Mouse (Mus musculus) hindlimb bud, embryonic 11.5 days (tissue): ENCODE data around the gene Pttg1.
A peak's percentile ranks its signal among the peaks of the same experiment; 100 is the strongest.

ENCODE experiments used
- DNase-seq: peaks from one replicate; pipeline ENCODE4 v3.0.0-alpha.2; 2012; ENCODE audit warnings: low read depth, low spot score; ENCODE audit errors: extremely low spot score

The Pttg1 gene

DNA sequence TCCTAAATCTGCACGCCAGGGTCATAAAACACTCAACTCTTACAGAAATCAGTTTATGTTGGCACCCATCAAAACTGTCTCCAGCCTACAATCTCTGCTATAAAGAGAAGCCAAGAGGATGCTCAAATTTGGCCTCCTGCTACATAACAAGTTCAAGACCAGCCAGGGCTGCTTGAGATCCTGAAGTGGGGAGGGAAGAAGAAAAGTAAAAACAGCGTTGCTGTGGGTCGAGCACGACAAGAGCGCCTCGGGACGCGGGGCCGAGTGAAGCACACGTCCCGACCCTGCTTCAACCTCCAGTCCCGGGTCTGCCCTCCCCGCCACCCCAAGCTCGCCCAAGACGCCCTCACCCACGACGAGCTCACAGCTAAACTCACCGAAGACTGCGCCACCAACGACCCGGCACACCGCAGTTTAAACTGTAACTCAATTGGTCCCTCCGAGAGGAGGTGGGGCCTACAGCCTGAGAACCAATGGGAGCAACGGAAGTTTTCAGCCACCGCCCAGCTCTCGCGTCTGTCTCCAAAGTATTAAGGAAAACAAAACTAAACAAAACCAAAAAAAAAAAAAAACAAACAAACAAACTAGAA lies at the start of gene Pttg1:
Gene Pttg1, minus strand, starts transcription at position 428 of the 590 bp plus-strand sequence.
- DNase-seq, result peak; percentile 70

DNA sequence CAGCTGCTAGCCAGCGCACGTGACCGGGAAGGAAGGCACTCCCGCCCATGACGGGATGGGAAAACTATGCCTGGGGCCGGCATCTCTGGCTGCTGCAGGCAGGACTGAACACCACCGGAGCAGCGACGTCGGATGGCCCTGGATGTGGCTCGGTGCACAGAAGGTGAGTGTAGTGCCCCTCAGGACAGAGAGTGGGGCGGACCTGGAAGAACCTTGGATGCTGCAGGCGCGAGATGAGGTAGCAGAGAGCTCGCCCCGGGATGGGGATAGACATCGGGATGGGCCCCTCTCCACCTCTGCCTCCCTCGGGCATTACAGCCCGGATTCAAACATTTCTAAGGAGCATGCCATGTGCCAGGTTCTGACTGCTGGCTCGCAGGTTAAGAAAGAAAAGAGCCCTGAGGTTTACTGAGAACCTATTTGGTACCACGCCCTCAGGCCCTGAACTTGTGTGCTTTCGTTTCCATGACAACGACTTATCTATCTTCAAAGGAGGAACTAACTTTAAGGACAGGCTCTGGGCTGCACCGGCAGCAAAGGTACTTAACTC lies 48.2 kb upstream of the Pttg1 start, which contains the start of gene C1qtnf2:
Gene C1qtnf2, plus strand, starts transcription at position 52 of the 550 bp plus-strand sequence.
- no peak for DNase-seq

DNA sequence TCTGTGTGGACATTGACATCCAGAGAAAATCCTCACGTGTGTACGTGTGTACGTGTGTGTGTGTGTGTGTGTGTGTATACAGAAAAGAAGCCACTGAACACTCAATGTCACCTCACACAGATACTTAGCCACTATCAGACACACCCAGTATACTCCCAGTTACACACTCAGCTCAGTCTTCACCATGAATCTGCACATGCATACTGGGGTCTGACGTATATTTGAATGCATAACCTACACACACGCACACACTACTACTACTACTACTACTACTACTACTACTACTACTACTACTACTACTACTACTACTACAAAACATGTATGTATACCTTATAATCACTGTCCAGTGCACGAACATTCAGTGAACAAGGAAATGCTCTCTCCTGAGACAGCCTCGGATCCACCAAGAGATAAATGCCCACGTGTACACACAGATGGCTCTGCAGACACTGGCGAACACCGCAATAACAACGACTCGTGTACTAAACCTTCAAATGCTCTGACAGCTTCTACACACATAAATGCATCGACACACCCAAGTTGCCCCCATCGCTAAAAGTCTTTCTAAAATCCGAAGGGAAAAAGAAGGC lies 47.7 kb upstream of the Pttg1 start:
- no peak for DNase-seq

DNA sequence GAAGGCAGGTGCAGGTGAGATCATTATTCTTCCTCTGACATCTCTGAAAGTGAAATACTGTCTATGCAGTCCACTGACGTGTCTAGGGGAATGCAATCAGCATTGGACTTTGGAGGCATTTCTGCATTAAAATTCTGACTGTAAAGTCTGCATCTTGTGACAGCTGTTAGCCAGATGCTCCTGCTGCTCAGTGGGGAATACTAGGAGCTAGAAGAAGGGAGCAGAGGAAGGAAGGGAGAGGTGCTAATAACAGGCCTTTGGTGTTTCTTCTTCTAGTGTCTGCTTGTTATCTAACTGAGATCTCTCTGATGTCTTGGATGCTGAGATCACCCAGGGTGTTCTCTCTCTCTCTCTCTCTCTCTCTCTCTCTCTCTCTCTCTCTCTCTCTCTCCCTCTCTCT lies 47.1 kb upstream of the Pttg1 start:
- DNase-seq, result no peak

DNA sequence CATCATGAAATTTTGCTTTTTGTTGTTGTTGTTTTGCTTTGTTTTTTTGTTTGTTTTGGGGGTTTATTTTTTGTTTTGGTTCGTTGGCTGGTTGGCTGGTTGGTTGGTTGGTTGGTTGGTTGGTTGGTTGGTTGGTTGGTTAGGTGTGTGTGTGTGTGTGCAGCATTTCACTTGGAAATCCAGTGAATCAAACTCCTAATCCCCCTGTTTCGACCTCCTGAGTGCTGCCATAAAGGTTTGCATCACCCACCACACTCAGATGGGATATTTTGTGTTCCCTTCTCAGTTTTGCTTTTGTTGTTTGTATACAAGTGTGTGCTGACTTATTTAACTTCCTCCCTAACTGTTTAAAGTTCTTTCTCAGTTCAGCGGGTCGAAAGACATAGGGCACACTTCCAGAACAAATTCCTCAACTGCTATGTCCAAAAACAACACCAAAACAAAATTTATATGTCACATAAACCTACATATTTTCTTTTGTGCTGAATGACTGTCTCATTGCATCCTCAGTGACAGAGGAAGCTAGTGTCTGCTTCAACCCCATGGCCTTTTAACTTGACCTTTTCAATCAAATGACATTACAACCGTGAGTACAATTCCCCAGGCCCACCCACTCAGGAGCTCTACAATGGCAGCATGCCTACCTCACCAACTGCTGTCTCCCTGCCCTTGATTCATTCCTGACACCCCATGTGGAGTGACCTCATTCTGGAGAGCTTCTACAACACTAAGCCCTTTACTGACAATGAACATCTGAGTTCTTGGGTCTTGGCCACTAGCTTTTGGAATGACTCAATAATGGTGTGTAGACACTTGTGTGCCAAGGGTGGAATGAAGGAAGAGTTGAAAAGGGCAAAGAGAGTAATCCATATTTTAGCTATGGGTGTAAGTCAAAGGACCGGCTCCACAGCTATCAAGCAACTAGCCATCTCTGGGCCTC lies 45.1 kb upstream of the Pttg1 start:
- DNase-seq, result no peak

DNA sequence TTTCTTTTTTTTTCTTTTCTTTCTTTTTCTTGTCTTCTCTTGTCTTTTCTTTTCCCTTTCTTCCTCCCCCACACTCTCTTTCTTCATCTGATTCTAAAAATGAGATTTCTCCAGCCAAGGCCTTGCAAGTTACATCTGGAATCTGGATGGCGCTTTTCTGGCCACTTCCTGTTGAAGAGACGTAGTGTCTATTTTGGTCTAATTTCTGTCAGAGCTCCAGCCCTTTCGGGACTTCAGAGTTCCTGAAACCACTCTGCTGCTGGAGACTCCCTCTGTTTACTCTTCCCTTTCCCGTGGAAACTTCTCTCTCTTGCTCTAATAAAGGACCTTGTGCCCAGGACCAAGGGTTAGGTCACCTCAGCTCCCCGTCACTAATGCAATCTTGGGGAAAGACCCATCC lies 44.1 kb upstream of the Pttg1 start:
- DNase-seq, result no peak

DNA sequence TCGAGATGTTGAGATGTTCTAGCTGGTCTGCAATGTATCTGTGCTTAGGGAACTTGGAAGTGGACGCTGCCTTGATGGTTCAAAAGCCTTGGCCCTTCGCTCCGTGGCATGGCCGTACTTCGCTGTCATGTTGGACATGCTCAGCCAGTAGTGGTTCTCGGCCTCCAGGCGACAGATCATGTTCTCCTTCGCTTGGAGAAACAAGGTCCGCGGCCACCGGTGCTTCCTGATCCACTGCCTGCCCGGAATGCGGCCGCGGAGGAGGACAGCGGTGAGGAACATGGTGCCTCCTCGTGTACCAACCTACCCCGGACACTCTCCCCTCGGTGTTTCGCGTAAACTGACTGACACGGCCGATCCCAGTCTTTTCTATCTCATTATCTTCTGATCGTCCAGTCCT lies 37.2 kb upstream of the Pttg1 start:
- DNase-seq, result no peak

DNA sequence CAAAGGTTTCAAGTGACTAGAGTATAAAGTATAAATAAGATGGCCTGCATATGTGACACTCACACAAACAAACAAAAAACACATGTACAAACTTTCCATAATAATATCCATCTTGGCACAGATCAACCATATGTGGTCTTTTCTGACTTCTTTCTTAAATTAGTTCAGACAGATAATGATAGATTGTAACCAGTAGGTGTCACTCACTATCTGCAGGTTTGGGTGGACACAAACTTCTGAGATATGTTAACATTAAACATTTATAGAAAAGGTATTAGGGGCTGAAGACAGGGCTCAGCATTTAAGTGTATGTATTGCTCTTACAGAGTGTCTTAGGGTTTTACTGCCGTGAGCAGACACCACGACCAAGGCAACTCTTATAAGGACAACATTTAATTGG lies 26.2 kb upstream of the Pttg1 start:
- no peak for DNase-seq

DNA sequence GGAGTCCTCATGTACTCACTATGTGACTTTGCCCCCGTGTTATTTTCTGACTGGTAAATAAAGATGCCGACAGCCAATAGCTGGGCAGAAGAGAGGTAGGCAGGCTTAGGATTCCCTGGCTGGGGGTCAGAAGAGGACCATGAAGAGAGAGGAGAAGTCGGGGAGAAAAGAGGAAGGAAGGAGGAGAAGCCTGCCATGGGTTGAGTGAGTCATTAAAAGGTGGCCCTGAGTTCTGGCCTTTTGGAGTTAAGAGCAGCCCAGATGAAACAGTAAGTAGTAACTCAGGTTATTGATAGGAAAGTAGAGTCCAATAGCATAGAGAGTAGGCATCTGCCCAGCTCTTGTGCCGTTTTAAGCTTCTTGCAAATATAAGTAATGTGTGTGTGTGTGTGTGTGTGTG lies 25.3 kb upstream of the Pttg1 start:
- DNase-seq, result no peak

DNA sequence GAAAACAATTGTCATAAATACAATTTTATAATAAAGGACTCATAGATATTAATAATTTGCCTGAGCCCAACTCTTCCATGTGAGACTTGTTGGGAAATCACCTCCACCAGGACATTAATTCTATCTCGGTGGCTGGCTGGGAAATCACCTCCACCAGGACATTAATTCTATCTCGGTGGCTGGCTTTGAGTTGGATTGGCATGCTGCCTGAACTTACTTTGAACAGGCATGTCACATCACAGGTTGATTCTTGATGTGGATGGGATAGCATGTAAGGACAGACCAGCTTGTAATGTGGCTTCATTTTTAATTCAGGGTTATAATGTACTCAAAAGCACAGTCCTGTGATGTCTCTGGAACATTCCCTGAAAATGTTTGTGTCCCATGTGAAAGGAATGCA lies 23.9 kb upstream of the Pttg1 start:
- no peak for DNase-seq

DNA sequence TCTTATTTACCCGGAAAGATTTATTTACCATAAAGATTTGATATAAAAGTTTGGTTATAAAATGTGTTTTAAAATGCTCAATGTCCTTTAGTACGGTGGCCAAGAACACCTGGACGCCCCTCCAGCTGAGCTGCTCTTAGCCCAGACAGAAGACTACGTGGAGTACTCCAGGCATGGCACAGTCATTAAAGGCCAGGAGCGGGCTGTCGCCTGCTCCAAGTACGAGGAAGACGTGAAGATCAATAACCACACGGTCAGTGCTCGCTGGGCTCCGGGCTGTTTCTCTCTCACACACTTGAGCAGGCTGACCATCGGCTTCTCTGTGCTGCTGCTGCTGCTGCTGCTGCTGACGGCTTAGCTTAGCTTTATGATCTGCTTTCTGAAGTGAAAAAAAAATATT lies 17.1 kb upstream of the Pttg1 start:
- no peak for DNase-seq

DNA sequence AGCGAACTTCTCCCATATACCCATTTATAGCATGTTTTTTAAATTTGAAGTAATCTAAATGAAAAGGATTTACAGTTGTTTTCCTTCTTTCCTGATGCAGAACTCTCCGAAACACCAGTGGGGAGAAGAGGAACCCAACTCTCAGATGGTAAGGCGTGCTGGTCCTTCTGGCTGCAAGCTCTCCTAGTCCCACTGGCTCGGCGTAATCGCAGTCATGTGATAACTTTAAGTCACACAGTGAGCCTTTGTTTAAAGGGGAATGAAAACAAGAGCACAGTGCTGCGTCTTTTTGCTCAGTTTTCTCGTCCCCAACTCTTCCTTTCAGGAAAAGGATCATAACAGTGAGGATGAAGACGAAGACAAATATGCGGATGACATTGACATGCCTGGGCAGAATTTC lies 15.1 kb upstream of the Pttg1 start:
- DNase-seq, result no peak

DNA sequence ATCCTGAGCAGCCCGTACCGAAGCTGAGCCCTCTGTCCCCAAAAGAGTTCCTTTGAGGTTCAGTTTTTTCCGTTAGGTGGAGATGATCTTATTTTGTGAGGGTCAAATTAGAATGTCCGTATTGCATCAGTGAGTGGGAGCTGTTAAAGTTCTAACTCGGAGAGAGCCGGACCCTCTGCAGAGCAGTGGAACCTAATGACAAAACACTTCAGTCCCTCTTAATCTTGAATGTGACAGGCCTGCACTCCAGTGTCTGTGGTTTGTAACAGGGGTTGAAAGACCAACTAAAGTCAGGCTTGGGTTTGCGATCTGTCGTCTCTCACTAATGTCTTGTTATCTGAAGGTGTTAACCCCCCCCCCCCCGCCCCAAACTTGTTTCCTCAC lies 8.0 kb upstream of the Pttg1 start:
- no peak for DNase-seq

DNA sequence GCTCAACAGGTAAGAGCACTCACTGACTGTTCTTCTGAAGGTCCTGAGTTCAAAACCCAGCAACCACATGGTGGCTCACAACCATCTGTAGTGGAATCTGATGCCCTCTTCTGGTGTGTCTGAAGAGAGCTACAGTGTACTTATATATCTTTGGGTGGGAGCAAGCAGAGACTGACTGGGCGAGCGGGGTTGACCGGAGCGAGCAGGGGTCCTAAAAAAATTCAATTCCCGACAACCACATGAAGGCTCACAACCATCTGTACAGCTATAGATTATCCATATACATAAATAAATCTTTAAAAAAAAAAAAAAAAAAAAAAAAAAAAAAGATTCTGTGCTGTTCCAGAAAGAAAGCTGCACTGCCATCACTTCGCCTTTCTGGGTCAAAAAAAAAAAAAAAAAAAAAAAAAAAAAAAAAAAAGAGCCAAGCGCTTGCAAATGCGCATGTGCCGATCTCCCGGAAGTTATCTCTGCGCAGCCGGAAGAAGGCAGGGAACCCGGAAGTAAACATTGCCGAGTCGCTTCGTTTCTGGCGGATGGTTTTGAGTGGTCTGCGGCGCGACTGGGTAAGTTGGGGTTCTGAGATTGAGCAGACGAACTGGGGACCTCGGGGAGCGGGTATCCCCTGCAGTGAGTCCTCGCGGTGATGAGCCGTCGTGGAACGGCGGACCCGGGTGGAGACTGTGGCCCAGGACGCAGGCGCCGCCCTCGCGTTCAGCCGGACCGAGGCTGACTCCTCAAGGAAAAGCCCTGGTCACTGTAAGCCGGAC lies 7.4 kb upstream of the Pttg1 start, which contains the start of gene Slu7:
Gene Slu7, plus strand, starts transcription at position 491 of the 770 bp plus-strand sequence.
- peak; percentile 47 for DNase-seq

DNA sequence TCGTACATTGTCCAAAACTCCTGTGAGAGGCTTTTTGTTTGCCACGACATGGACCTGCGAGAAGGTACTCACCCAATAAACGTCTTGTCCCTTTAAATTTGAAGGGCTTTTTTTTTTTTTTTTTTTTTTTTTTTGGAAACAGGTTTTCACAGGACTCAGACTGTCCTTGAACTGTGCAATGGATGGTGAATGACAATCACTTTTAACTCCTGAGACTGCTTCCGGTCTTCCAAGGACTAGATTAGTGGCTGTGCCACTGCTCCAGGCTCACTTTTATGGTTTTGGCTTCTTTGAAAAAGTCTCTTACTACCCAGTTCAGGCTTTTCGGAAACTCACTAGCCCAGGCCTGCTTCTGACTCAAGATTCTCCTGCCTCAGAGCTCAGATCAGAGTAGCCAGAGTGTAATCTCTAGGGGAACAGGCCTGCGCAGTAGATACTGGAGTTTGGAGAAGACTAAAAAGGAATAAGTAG lies 398 bp upstream of the Pttg1 start:
- DNase-seq, result no peak

DNA sequence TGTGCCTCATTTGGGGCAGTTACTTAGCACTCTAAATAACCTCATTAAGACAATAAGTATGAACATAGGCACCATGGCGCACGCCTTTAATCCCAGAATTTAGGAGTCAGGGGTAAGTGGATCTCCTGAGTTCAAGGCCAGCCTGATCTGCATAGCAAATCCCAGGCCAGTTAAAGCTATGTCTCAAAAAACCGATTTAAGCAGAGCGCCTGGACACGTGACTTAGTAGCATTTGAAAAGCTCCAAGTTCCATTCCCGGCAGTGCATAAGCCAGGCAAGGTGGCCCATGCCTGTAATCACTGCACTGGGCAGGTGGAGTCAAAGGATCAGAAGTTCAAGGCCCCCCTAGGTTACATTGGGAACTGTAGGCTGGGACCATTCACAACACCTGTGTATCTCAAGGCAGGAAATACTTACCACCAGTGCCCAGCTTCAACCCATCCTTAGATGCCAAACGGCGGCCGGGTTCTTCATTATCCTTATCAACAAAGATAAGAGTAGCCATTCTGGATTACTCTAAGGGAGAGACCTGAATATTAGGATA lies 813 bp downstream of the Pttg1 start:
- no peak for DNase-seq

DNA sequence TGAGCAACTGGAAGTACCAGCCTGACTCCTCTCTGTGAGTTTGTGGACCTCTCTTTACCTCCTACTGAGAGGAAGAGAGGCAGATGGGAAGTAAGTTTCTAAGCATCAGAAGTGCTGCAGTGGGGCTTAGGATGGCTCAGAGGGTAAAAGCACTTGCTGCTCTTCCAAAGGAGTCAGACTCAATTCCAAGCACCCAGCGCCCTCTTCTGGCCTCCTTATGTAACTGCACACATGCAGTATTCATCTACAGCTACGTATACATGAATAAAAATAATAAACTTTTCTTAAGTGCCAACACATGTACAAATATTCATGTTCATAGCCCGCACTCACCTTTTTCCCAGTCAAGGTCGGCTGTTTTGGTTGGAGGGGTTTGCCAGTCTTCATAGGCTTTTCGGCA lies 1.7 kb downstream of the Pttg1 start:
- DNase-seq, result no peak

DNA sequence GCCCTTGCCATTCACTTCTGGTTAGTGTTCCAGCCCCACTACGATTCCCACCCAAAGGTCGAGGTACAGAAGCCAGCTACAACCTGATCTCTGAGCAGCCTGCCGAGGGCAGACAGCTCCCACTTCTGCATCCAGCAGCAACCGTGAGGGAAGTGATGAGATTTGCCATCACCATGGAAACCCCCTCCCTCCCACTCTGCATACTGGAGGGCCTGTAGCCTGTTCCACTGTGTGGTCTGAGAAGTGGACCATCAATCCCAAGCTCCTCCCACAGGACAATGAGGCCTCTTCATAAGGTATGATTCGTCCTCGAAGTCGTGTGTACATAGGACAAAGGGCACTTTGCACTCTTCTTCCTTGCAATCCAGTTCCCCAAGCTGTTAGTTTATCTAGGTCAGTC lies 8.8 kb downstream of the Pttg1 start:
- no peak for DNase-seq

DNA sequence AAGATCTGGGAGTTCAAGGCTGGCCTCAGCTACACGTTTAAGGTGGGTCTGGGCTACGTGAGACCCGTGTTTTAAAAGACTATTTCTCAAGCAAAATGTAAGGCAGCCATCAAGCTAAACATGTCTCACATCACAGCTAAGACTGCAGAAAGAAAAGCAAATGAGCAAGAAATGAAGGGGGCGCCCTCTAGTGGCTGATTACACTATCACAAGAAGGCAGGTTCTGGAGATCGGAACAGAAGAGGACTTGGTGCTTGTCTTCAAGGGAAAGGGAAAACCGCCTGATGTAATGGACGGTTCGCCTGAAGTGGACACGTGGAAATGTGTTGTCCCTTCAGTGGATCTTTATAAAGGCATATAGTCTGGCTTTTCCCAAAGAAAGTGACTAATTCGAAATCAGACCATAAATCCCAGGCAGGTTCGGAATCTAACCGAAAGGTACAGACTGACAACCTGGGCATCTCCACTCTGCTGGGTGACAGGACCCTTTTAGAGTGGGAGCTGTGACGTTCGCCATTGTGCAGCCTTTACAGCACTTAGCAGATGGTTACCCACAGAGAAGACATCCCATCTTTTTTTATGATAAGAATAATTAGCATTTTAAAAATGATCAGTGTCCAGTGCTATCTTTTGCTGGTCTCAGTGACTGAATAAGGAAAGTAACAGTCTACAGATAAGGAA lies 13.1 kb downstream of the Pttg1 start:
- peak; percentile 42 for DNase-seq

DNA sequence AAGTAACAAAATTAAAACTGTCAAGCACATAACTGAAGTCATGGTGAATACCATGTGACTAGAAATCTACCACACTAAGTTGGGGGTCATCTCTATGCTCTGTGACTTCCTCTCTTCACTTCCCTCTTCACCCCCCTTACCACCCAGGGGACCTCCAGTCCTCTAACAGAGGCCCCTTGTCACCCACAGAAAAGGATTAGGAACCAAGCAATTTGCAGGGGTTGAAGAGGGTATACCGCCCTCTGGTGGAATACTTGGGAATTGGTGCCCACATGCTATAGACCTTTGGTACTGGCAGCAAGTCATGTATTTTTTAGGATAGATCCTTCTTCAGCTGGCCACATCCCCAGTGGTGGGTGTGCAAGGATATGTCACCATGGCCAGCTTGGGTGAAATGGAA lies 14.6 kb downstream of the Pttg1 start:
- DNase-seq, result peak; percentile 64
